Mouse (Mus musculus) C2C12 (cell line): Measurements from ENCODE around the gene Grip1.

Experiments
- CEBPB ChIP-seq: IDR thresholded peaks from one replicate; pipeline ENCODE4 v1.6.1; 2011; ENCODE audit warnings: low read depth, mild to moderate bottlenecking, control low read depth, moderate library complexity
- CTCF ChIP-seq: IDR thresholded peaks from one replicate; pipeline ENCODE4 v1.5.1; 2011; ENCODE audit not compliant: control insufficient read depth, insufficient read depth, insufficient read length
- FOSL1 ChIP-seq: IDR thresholded peaks from one replicate; pipeline ENCODE4 v1.8.0; 2011; ENCODE audit warnings: mild to moderate bottlenecking, low read length; ENCODE audit not compliant: poor library complexity, insufficient read depth, severe bottlenecking
- MAX ChIP-seq: IDR thresholded peaks from one replicate; pipeline ENCODE4 v1.6.1; 2011; ENCODE audit warnings: mild to moderate bottlenecking, control low read depth
- MYOD1 ChIP-seq: IDR thresholded peaks from one replicate; pipeline ENCODE4 v1.6.1; 2011; ENCODE audit warnings: low read depth; ENCODE audit not compliant: control insufficient read depth, insufficient read length
- MYOG ChIP-seq: IDR thresholded peaks from one replicate; pipeline ENCODE4 v1.6.1; 2011; ENCODE audit not compliant: control insufficient read depth, insufficient read length; ENCODE audit errors: extremely low read depth
- USF1 ChIP-seq: IDR thresholded peaks from one replicate; pipeline ENCODE4 v1.6.1; 2011; ENCODE audit warnings: low read depth, mild to moderate bottlenecking, control low read depth, moderate library complexity

- no peak for TF ChIP-seq MAX
- no peak for TF ChIP-seq CTCF
- no peak for TF ChIP-seq CEBPB
- TF ChIP-seq USF1 = no peak
- TF ChIP-seq MYOG = no peak
- TF ChIP-seq MYOD1 = no peak
- TF ChIP-seq FOSL1 = no peak
Measured at GRCm38 (mm10) chr10:119452698-119453097, 932 bp upstream of the Grip1 start.
